Mouse (Mus musculus) kidney, embryonic 16.5 days (tissue): ENCODE data around the gene Rab26. TPM values are rescaled to one million over a fixed set of nuclear protein-coding genes. Genes with fewer than 3 reads are reported as not detected.

Source experiments
- ATAC-seq: fragments of 200-750 bp; cut with Nextera tagmentation; 2 replicates; pipeline ENCODE4 v1.8.0; 2017; ENCODE audit warnings: moderate TSS enrichment; ENCODE audit not compliant: low FRiP score, low TSS enrichment
- H3K27ac ChIP-seq: fragments of 300-500 bp; sonication (generic); 2 replicates; pipeline ENCODE4 v1.5.1; 2014; ENCODE audit warnings: low read length
- H3K27me3 ChIP-seq: fragments of 300-500 bp; sonication (generic); 2 replicates; pipeline ENCODE4 v1.6.1; 2014; ENCODE audit warnings: low read length, control low read depth, mixed read lengths; ENCODE audit not compliant: insufficient read depth
- H3K36me3 ChIP-seq: fragments of 300-500 bp; sonication (generic); 2 replicates; pipeline ENCODE4 v1.6.1; 2014; ENCODE audit warnings: low read length, control low read depth, mixed read lengths; ENCODE audit not compliant: insufficient read depth
- H3K4me1 ChIP-seq: fragments of 300-500 bp; sonication (generic); 2 replicates; pipeline ENCODE4 v1.6.1; 2014; ENCODE audit warnings: low read length, control low read depth, mixed read lengths; ENCODE audit not compliant: insufficient read depth
- H3K4me2 ChIP-seq: fragments of 300-500 bp; sonication (generic); replicated peaks from 2 replicates; pipeline ENCODE4 v1.6.1; 2014; ENCODE audit warnings: low read depth, low read length
- H3K4me3 ChIP-seq: fragments of 300-500 bp; sonication (generic); 2 replicates; pipeline ENCODE4 v1.5.1; 2014; ENCODE audit warnings: mild to moderate bottlenecking, low read length
- H3K9ac ChIP-seq: fragments of 300-500 bp; sonication (generic); replicated peaks from 2 replicates; pipeline ENCODE4 v1.6.1; 2014; ENCODE audit warnings: low read length
- H3K9me3 ChIP-seq: fragments of 300-500 bp; sonication (generic); 2 replicates; pipeline ENCODE4 v1.6.1; 2016; ENCODE audit warnings: low read length, control low read depth
- WGBS: fragments of 180-500 bp; shearing (Covaris S2); extraction: QIAGEN DNeasy Blood & Tissue Kit; methylation state at CpG from one replicate; pipeline ENCODE4 v1.1.7; 2014; 5-methylcytosine and 5-hydroxymethylcytosine counted together
- polyA plus RNA-seq: library from polyadenylated mRNA; unstranded; fragments of >200 nt; fragmentation: Nextera tagmentation; extraction: Ambion mirVana; gene quantifications from 2 replicates; pipeline ENCODE4 v1.2.1, GENCODE M21; 2015

Gene Rab26
- polyA plus RNA-seq, 1 experiment from 2014 or later, result 2.8 TPM

- H3K27me3 ChIP-seq, result no peaks in the 10 kb centered on the region
- ATAC-seq, result peak; percentile 18
- H3K9me3 ChIP-seq, result no peaks in the 10 kb centered on the region
- no peaks in the 10 kb centered on the region for H3K36me3 ChIP-seq
- H3K27ac ChIP-seq, result peak overlapping the region; percentile 73
- peak overlapping the region; percentile 81 for H3K4me2 ChIP-seq
- H3K4me3 ChIP-seq, result peak overlapping the region; percentile 67
- peak overlapping the region; percentile 67 for H3K9ac ChIP-seq
- peaks cover 17% of the 10 kb centered on the region for H3K4me1 ChIP-seq
- 4% methylated on average over 23 of the region's 23 CpGs for WGBS
Measured at GRCm38 (mm10) chr17:24548921-24549617, 15.1 kb upstream of the Rab26 start.

GRCm38 (mm10) chr17:24548435-24548834 is 14.4 kb upstream of the Rab26 start:
- ATAC-seq, result no peak
- H3K4me1 ChIP-seq, result peaks cover 17% of the 10 kb centered on the region
- H3K9me3 ChIP-seq, result no peaks in the 10 kb centered on the region
- H3K27me3 ChIP-seq, result no peaks in the 10 kb centered on the region
- peak overlapping the region; percentile 67 for H3K4me3 ChIP-seq
- H3K9ac ChIP-seq, result peak overlapping the region; percentile 67
- no peaks in the 10 kb centered on the region for H3K36me3 ChIP-seq
- WGBS, result 24% methylated on average over 9 of the region's 9 CpGs
- H3K27ac ChIP-seq, result peak overlapping the region; percentile 73; the same call in 1 of the 2 replicates
- peak overlapping the region; percentile 81 for H3K4me2 ChIP-seq

- no peaks in the 10 kb centered on the region for H3K36me3 ChIP-seq
- no peaks in the 10 kb centered on the region for H3K27me3 ChIP-seq
- 82% methylated on average over 3 of the region's 3 CpGs for WGBS
- H3K9me3 ChIP-seq, result no peaks in the 10 kb centered on the region
- ATAC-seq, result no peak
- no peak overlapping the region for H3K27ac ChIP-seq
- no peak overlapping the region for H3K9ac ChIP-seq
- H3K4me3 ChIP-seq, result no peak overlapping the region
- peaks cover 7% of the 10 kb centered on the region for H3K4me1 ChIP-seq
- no peak overlapping the region for H3K4me2 ChIP-seq
Measured at GRCm38 (mm10) chr17:24546234-24546633, 12.2 kb upstream of the Rab26 start.

- H3K4me1 ChIP-seq, result no peaks in the 10 kb centered on the region
- no peaks in the 10 kb centered on the region for H3K9me3 ChIP-seq
- no peaks in the 10 kb centered on the region for H3K27me3 ChIP-seq
- no peak overlapping the region for H3K4me2 ChIP-seq
- no peak overlapping the region for H3K9ac ChIP-seq
- 85% methylated on average over 2 of the region's 2 CpGs for WGBS
- H3K4me3 ChIP-seq, result no peak overlapping the region
- H3K36me3 ChIP-seq, result no peaks in the 10 kb centered on the region
- H3K27ac ChIP-seq, result no peak overlapping the region
- no peak for ATAC-seq
Measured at GRCm38 (mm10) chr17:24545247-24545646, 11.2 kb upstream of the Rab26 start.

GRCm38 (mm10) chr17:24544613-24545012 is 10.6 kb upstream of the Rab26 start:
- no peaks in the 10 kb centered on the region for H3K4me1 ChIP-seq
- H3K9me3 ChIP-seq, result no peaks in the 10 kb centered on the region
- H3K4me3 ChIP-seq, result no peak overlapping the region
- 0 out of 2 replicates have a peak overlapping the region, but pooled peaks have one; percentile 15 for H3K9ac ChIP-seq
- no peaks in the 10 kb centered on the region for H3K36me3 ChIP-seq
- ATAC-seq, result no peak
- no peak overlapping the region for H3K27ac ChIP-seq
- H3K27me3 ChIP-seq, result no peaks in the 10 kb centered on the region
- H3K4me2 ChIP-seq, result 0 out of 2 replicates have a peak overlapping the region, but pooled peaks have one; percentile 3
- WGBS, result 18% methylated on average over 12 of the region's 12 CpGs

GRCm38 (mm10) chr17:24540375-24540774 is 6.4 kb upstream of the Rab26 start:
- H3K27ac ChIP-seq, result no peak overlapping the region
- H3K9me3 ChIP-seq, result no peaks in the 10 kb centered on the region
- H3K9ac ChIP-seq, result no peak overlapping the region
- H3K36me3 ChIP-seq, result no peaks in the 10 kb centered on the region
- no peaks in the 10 kb centered on the region for H3K4me1 ChIP-seq
- 7% methylated on average over 3 of the region's 3 CpGs for WGBS
- H3K4me3 ChIP-seq, result no peak overlapping the region
- ATAC-seq, result peak; percentile 65; the same call in 1 of the 2 replicates
- no peak overlapping the region for H3K4me2 ChIP-seq
- no peaks in the 10 kb centered on the region for H3K27me3 ChIP-seq

GRCm38 (mm10) chr17:24538950-24539349 is 4.9 kb upstream of the Rab26 start:
- H3K27ac ChIP-seq, result no peak overlapping the region
- WGBS, result 64% methylated on average over 8 of the region's 8 CpGs
- H3K9ac ChIP-seq, result no peak overlapping the region
- H3K27me3 ChIP-seq, result no peaks in the 10 kb centered on the region
- H3K36me3 ChIP-seq, result no peaks in the 10 kb centered on the region
- no peak overlapping the region for H3K4me3 ChIP-seq
- H3K9me3 ChIP-seq, result no peaks in the 10 kb centered on the region
- no peaks in the 10 kb centered on the region for H3K4me1 ChIP-seq
- ATAC-seq, result no peak
- no peak overlapping the region for H3K4me2 ChIP-seq

- Histone ChIP-seq H3K27me3 (no peaks in the 10 kb centered on the region), H3K4me1 (peaks cover 10% of the 10 kb centered on the region), H3K4me2 (no peak overlapping the region), H3K36me3 (no peaks in the 10 kb centered on the region), H3K9me3 (no peaks in the 10 kb centered on the region), H3K4me3 (no peak overlapping the region), H3K27ac (no peak overlapping the region), H3K9ac (no peak overlapping the region)
- no peak for ATAC-seq
- WGBS, result 38% methylated on average over 3 of the region's 3 CpGs
Measured at GRCm38 (mm10) chr17:24537536-24537935, 3.5 kb upstream of the Rab26 start.

- no peak overlapping the region for H3K27ac ChIP-seq
- H3K9ac ChIP-seq, result 0 out of 2 replicates have a peak overlapping the region, but pooled peaks have one; percentile 0
- H3K4me1 ChIP-seq, result peaks cover 25% of the 10 kb centered on the region
- H3K27me3 ChIP-seq, result no peaks in the 10 kb centered on the region
- 42% methylated on average over 5 of the region's 5 CpGs for WGBS
- ATAC-seq, result no peak
- peaks cover 8% of the 10 kb centered on the region; the same call in 1 of the 2 replicates for H3K36me3 ChIP-seq
- no peak overlapping the region for H3K4me2 ChIP-seq
- no peak overlapping the region for H3K4me3 ChIP-seq
- H3K9me3 ChIP-seq, result no peaks in the 10 kb centered on the region
Measured at GRCm38 (mm10) chr17:24535300-24535699, 1.3 kb upstream of the Rab26 start.
